Mouse (Mus musculus): Measurements from ENCODE around the gene Fsd1l. TPM values are rescaled to one million over a fixed set of nuclear protein-coding genes. Genes with fewer than 3 reads are reported as not detected.
A peak's percentile ranks its signal among the peaks of the same experiment; 100 is the strongest.

Fsd1l gene
- total and polyA plus RNA-seq, 3 experiments: 0.25 to 0.39 (median 0.26) TPM

GRCm38 (mm10) chr4:53715977-53716376 is 84.7 kb downstream of the Fsd1l start:
- dilution Hi-C loops (cut with MboI; ENCODE audit: extremely low pct_ligation_motif_present, extremely low pct_unique_long_range_greater_than_20kb, low sequenced_read_pairs): no loop called here
- no peak overlapping the region for H3K9ac ChIP-seq (ENCODE audit: insufficient read depth, low read depth)
- in situ Hi-C loops (cut with MboI; ENCODE audit: low pct_ligation_motif_present, low pct_unique_long_range_greater_than_20kb, low sequenced_read_pairs): loop anchor here (10.0 kb wide), 1 partner anchor 91 kb away; no protein-coding TSS in a partner anchor
- no peaks in the 10 kb centered on the region for H3K9me3 ChIP-seq (replicated peaks; ENCODE audit: low read length)
- no peak overlapping the region for H3K4me3 ChIP-seq (replicated peaks in 1 of 3; ENCODE audit: low read depth in 2 of 3, low read length in 2 of 3, poor library complexity in 1 of 3)
- DNase-seq (ENCODE audit: extremely low read depth): peak; percentile 54
- TF ChIP-seq ZKSCAN1 (IDR thresholded peaks at IDR 0.05; ENCODE audit: borderline replicate concordance, low read depth, low read length): no peak
- TF ChIP-seq CTCF (conservative IDR thresholded peaks at IDR 0.05 in 1 of 2, IDR thresholded peaks at IDR 0.05 in 1 of 2; ENCODE audit: low read depth in 2 of 2, low read length in 2 of 2): peak; percentile 21 to 56; a peak in 3 of 4 replicates
- H3K4me2 ChIP-seq (ENCODE audit: insufficient read depth, low read depth, poor library complexity, severe bottlenecking): no peak overlapping the region
- H3K27me3 ChIP-seq (replicated peaks): no peaks in the 10 kb centered on the region
- H3K4me1 ChIP-seq (ENCODE audit: control insufficient read depth in 1 of 2, insufficient read depth in 2 of 2): peaks cover 8 to 60% of the 10 kb centered on the region in 2 experiments; a peak in 3 of 4 replicates
- H3K79me2 ChIP-seq (replicated peaks; ENCODE audit: control insufficient read depth, extremely low read depth, insufficient read depth, poor library complexity, severe bottlenecking): peaks cover 2% of the 10 kb centered on the region; the same call in 1 of the 2 replicates
- peaks cover 2 to 22% of the 10 kb centered on the region in 2 experiments for H3K36me3 ChIP-seq (replicated peaks in 1 of 2; ENCODE audit: control insufficient read depth in 1 of 2, insufficient read depth in 1 of 2, low read length in 1 of 2)
- no peak overlapping the region for H3K27ac ChIP-seq (ENCODE audit: insufficient read depth, low read depth)

DNA sequence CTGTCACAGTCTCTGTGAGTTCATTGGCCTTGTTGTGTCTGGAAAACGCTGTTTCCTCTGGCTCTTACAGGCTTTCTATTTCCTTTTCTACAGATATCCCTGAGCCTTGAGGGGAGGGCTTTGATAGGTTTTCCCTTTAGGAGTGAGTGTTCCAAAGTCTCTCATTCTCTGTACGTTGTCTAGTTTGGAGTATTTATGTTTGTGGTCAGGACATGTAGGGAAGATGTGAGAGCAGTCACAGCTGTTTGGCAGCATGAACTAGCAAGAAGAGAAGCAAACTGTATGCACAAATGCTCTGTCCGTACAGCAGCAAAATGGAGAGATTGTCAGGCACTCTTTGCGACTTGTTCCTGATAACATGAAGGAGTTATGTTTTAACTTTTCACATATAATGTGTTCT is 86.3 kb downstream of the Fsd1l start:
- H3K79me2 ChIP-seq (replicated peaks; ENCODE audit: control insufficient read depth, extremely low read depth, insufficient read depth, poor library complexity, severe bottlenecking): peaks cover 2% of the 10 kb centered on the region; the same call in 1 of the 2 replicates
- no peak for TF ChIP-seq BHLHE40 (IDR thresholded peaks at IDR 0.05; ENCODE audit: low read depth, low read length)
- TF ChIP-seq EP300 (IDR thresholded peaks at IDR 0.05; ENCODE audit: low read length): no peak
- no peak for TF ChIP-seq ELF1 (IDR thresholded peaks at IDR 0.05; ENCODE audit: low read depth, low read length)
- no peak for TF ChIP-seq MAFK (IDR thresholded peaks at IDR 0.05; ENCODE audit: insufficient replicate concordance, low read length)
- TF ChIP-seq POLR2A (IDR thresholded peaks at IDR 0.05; ENCODE audit: low read depth, low read length): no peak
- TF ChIP-seq MEF2A (IDR thresholded peaks at IDR 0.05; ENCODE audit: borderline replicate concordance, low read depth, low read length): no peak
- TF ChIP-seq UBTF (IDR thresholded peaks at IDR 0.05; ENCODE audit: low read depth, low read length): no peak
- no peak for TF ChIP-seq ETS1 (conservative IDR thresholded peaks at IDR 0.05; ENCODE audit: low read depth, low read length)
- TF ChIP-seq MXI1 (IDR thresholded peaks at IDR 0.05; ENCODE audit: low read depth, low read length): no peak
- no peak for TF ChIP-seq KAT2A (IDR thresholded peaks at IDR 0.05; ENCODE audit: insufficient replicate concordance, low read length)
- no peak overlapping the region for H3K4me3 ChIP-seq (replicated peaks in 1 of 3; ENCODE audit: low read depth in 2 of 3, low read length in 2 of 3, poor library complexity in 1 of 3)
- DNase-seq (ENCODE audit: extremely low read depth): no peak
- H3K27me3 ChIP-seq (replicated peaks): no peaks in the 10 kb centered on the region
- peaks cover 4 to 33% of the 10 kb centered on the region in 2 experiments for H3K36me3 ChIP-seq (replicated peaks in 1 of 2; ENCODE audit: control insufficient read depth in 1 of 2, insufficient read depth in 1 of 2, low read length in 1 of 2)
- in situ Hi-C loops (cut with MboI; ENCODE audit: low pct_ligation_motif_present, low pct_unique_long_range_greater_than_20kb, low sequenced_read_pairs): loop anchor here (10.0 kb wide), 1 partner anchor 93 kb away; no protein-coding TSS in a partner anchor
- no peak overlapping the region for H3K27ac ChIP-seq (ENCODE audit: insufficient read depth, low read depth)
- peaks cover 6 to 45% of the 10 kb centered on the region in 2 experiments; a peak in 3 of 4 replicates for H3K4me1 ChIP-seq (ENCODE audit: control insufficient read depth in 1 of 2, insufficient read depth in 2 of 2)
- H3K9me3 ChIP-seq (replicated peaks; ENCODE audit: low read length): no peaks in the 10 kb centered on the region
- no peak overlapping the region for H3K4me2 ChIP-seq (ENCODE audit: insufficient read depth, low read depth, poor library complexity, severe bottlenecking)
- dilution Hi-C loops (cut with MboI; ENCODE audit: extremely low pct_ligation_motif_present, extremely low pct_unique_long_range_greater_than_20kb, low sequenced_read_pairs): no loop called here
- no peak overlapping the region for H3K9ac ChIP-seq (ENCODE audit: insufficient read depth, low read depth)

- Histone ChIP-seq H3K4me1 (ENCODE audit: control insufficient read depth in 1 of 2, insufficient read depth in 2 of 2) (peaks cover 6 to 43% of the 10 kb centered on the region in 2 experiments; a peak in 3 of 4 replicates), H3K36me3 (replicated peaks in 1 of 2; ENCODE audit: control insufficient read depth in 1 of 2, insufficient read depth in 1 of 2, low read length in 1 of 2) (peaks cover 4 to 36% of the 10 kb centered on the region in 2 experiments), H3K4me3 (replicated peaks in 1 of 3; ENCODE audit: low read depth in 2 of 3, low read length in 2 of 3, poor library complexity in 1 of 3) (no peak overlapping the region), H3K79me2 (replicated peaks; ENCODE audit: control insufficient read depth, extremely low read depth, insufficient read depth, poor library complexity, severe bottlenecking) (peaks cover 2% of the 10 kb centered on the region; the same call in 1 of the 2 replicates), H3K4me2 (ENCODE audit: insufficient read depth, low read depth, poor library complexity, severe bottlenecking) (no peak overlapping the region), H3K27me3 (replicated peaks) (no peaks in the 10 kb centered on the region), H3K27ac (ENCODE audit: insufficient read depth, low read depth) (no peak overlapping the region), H3K9me3 (replicated peaks; ENCODE audit: low read length) (no peaks in the 10 kb centered on the region), H3K9ac (ENCODE audit: insufficient read depth, low read depth) (no peak overlapping the region)
- peak; percentile 35 for TF ChIP-seq EP300 (IDR thresholded peaks at IDR 0.05; ENCODE audit: low read length)
- TF ChIP-seq CHD1 (IDR thresholded peaks at IDR 0.05; ENCODE audit: low read depth, low read length): no peak
- TF ChIP-seq GABPA (IDR thresholded peaks at IDR 0.05; ENCODE audit: insufficient replicate concordance, low read depth, low read length): no peak
- TF ChIP-seq TBP (conservative IDR thresholded peaks at IDR 0.05; ENCODE audit: low read depth, low read length): no peak
- TF ChIP-seq ZKSCAN1 (IDR thresholded peaks at IDR 0.05; ENCODE audit: borderline replicate concordance, low read depth, low read length): no peak
- TF ChIP-seq USF2 (conservative IDR thresholded peaks at IDR 0.05; ENCODE audit: low read depth, low read length): no peak
- peak; percentile 41 for TF ChIP-seq ETS1 (conservative IDR thresholded peaks at IDR 0.05; ENCODE audit: low read depth, low read length)
- TF ChIP-seq UBTF (IDR thresholded peaks at IDR 0.05; ENCODE audit: low read depth, low read length): no peak
- TF ChIP-seq E2F4 (IDR thresholded peaks at IDR 0.05; ENCODE audit: insufficient replicate concordance, low read depth, low read length): no peak
- peak; percentile 77 for TF ChIP-seq BHLHE40 (IDR thresholded peaks at IDR 0.05; ENCODE audit: low read depth, low read length)
- no peak for TF ChIP-seq USF1 (IDR thresholded peaks at IDR 0.05; ENCODE audit: low read depth, low read length)
- no peak for TF ChIP-seq SIN3A (IDR thresholded peaks at IDR 0.05; ENCODE audit: low read length)
- dilution Hi-C loops (cut with MboI; ENCODE audit: extremely low pct_ligation_motif_present, extremely low pct_unique_long_range_greater_than_20kb, low sequenced_read_pairs): no loop called here
- in situ Hi-C loops (cut with MboI; ENCODE audit: low pct_ligation_motif_present, low pct_unique_long_range_greater_than_20kb, low sequenced_read_pairs): loop anchor here (10.0 kb wide), 1 partner anchor 93 kb away; no protein-coding TSS in a partner anchor
- no peak for DNase-seq (ENCODE audit: extremely low read depth)
These were observed 87.0 kb downstream of the Fsd1l start for GRCm38 (mm10) chr4:53718261-53718660.

All from CH12.LX (cell line).